Mouse (Mus musculus) ovary, adult 18-20 months (tissue): ENCODE data around the gene Atp6v0d1.

Experiments
- DNase-seq: peaks from one replicate; pipeline ENCODE4 v3.0.0; 2022; ENCODE audit warnings: low spot score, mixed read lengths

The Atp6v0d1 gene

GRCm38 (mm10) chr8:105504617-105505016 lies 61.2 kb downstream of the Atp6v0d1 start:
- no peak for DNase-seq

DNA sequence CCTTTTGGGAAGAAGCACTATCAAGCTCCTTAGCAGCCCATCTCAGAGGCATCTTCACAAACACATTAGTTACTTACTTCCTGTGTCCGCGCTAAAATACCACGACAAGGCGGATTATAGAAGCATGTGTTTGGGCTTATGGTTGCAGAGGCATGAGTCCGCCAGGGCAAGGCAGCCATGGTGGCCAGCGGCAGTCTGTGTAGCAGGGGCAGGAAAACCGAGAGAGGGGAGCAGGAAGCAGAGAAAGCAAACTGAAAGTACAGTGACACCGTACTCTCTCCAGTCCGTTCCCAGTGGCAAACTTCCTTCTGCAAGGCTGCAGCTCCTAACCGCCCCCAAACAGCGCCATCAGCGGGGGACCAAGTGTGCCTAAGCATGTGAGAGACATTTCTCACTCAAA lies 66.1 kb downstream of the Atp6v0d1 start:
- DNase-seq: no peak

DNA sequence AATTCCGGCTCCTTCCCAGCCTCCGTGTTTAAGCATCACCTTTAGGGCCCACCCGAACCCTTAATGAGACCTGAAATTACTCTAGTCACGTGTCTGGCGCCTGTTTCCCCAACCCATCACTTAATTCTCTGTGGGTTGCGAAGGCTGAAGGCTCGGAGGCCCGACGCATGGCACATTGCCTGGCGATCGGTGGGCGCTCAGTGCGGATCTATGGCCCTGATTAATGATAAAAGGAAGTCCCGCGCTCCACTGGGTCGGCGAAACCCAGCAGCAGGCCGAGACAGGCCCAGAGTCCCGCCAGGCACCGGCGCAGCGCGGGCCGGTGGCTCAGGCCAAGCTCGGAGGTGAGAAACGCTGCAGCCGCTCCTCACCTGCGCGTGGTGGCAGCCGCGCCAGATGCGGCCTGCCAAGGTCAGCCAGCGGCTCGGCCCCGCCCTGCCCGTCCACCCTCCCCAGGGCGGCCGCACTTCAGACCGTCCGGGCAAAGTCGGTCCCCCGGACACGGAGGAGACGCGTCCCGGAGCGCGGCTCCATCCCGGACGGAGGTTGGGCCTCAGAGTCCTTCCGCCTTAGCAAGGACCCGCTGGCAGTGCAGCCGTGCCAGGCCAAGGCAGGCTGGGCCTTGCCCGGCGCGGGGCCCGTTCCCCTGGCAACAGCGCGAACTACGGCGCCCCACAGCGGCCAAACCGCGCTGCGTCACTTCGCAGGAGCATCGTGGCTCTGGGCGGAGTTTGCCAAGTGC lies 69.2 kb downstream of the Atp6v0d1 start, which contains the start of gene Zdhhc1:
Gene Zdhhc1 (minus strand): TSS at position 464 of the 742 bp plus-strand sequence.
- DNase-seq: peak; percentile 77

GRCm38 (mm10) chr8:105495350-105496302 lies 70.2 kb downstream of the Atp6v0d1 start:
- no peak for DNase-seq

DNA sequence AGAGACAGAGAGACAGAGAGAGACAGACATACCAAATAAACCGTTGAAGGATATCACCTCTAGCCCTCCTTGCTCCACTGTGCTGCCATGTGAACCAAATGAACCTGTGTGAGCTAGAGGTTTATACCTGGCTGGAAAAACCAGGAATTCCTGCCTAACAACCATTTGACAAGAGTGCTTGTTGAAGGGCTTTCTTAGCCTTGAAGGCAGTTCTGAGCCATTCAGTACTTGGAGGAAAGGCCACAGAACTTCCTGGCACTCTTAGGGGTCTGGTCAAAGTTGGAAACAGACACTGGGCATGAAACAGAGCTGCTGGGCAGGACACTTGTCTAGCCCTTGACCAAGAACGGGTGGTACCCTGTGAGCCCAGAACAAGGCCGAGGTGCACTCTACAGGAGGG lies 71.3 kb downstream of the Atp6v0d1 start:
- DNase-seq: no peak

- DNase-seq: no peak
Measured at GRCm38 (mm10) chr8:105493495-105493894, 72.4 kb downstream of the Atp6v0d1 start.

GRCm38 (mm10) chr8:105489281-105489680 lies 76.6 kb downstream of the Atp6v0d1 start:
- no peak for DNase-seq

- no peak for DNase-seq
Measured at GRCm38 (mm10) chr8:105488082-105488481, 77.8 kb downstream of the Atp6v0d1 start.

- DNase-seq: peak; percentile 64
Measured at GRCm38 (mm10) chr8:105484392-105484791, 81.5 kb downstream of the Atp6v0d1 start.

GRCm38 (mm10) chr8:105484030-105484368 lies 81.8 kb downstream of the Atp6v0d1 start:
- DNase-seq: no peak

GRCm38 (mm10) chr8:105483212-105484029 lies 82.4 kb downstream of the Atp6v0d1 start:
- no peak for DNase-seq

GRCm38 (mm10) chr8:105482123-105482522 lies 83.7 kb downstream of the Atp6v0d1 start:
- DNase-seq: no peak

DNA sequence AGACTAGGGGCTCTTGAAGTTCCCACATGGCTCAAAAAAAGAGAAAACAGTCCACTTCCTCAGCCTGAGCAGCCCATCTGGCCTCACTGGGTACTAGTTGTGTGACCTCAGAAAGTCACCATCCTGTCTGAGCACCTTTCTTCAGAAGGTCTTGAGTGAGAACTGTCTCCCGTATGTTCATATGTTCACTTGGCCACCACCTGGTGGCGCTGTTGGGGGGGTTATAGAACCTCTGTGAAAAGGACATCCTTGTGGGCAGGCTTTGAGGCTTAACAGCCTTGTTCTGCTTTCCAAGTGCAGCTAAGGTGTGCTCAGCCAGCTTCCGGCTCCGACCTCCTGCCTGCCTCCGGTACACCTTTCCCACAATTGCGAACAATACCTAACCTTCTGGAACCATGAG lies 84.4 kb downstream of the Atp6v0d1 start:
- DNase-seq: no peak

GRCm38 (mm10) chr8:105481013-105481412 lies 84.8 kb downstream of the Atp6v0d1 start:
- DNase-seq: no peak

GRCm38 (mm10) chr8:105477792-105478191 lies 88.1 kb downstream of the Atp6v0d1 start:
- DNase-seq: no peak

- no peak for DNase-seq
Measured at GRCm38 (mm10) chr8:105476628-105477413, 89.0 kb downstream of the Atp6v0d1 start.

- no peak for DNase-seq
Measured at GRCm38 (mm10) chr8:105476161-105476560, 89.7 kb downstream of the Atp6v0d1 start.

- no peak for DNase-seq
Measured at GRCm38 (mm10) chr8:105475742-105476141, 90.1 kb downstream of the Atp6v0d1 start.

GRCm38 (mm10) chr8:105475254-105475653 lies 90.6 kb downstream of the Atp6v0d1 start:
- DNase-seq: no peak

DNA sequence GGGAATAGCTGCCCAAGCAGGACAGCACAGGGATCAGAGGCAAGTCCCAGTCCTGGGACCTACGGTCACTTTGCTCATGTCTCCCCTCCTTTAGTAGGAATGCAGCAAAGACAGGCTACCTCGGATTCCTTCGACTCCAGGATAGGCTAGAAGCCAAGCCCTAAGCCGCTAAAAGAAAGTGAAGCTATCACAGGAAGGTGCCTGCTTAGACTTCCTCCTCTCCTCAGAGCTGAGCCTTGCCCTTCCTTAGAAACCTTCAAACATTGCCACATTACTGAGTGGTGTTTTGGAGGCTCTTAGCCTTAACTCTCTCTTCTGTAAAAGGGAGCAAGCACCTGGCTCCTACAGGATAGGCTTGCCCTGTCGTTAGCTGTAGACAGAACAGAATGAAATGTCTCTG lies 91.2 kb downstream of the Atp6v0d1 start:
- DNase-seq: no peak
